Mouse (Mus musculus) olfactory bulb, adult 2 months (tissue): ENCODE measurements at regions not wholly inside any gene's neighbourhood (a gene's known extent, or its start where the extent isn't known, plus 50 kb on each side); places are given as distances from the start of the nearest gene placed in this dataset.

Experiments used
- CTCF ChIP-seq: fragments of 200-500 bp; IDR thresholded peaks from 2 replicates; pipeline ENCODE4 v1.5.1; 2012; ENCODE audit warnings: low read depth, mild to moderate bottlenecking, low read length, moderate library complexity; ENCODE audit not compliant: insufficient read depth
- POLR2A ChIP-seq: fragments of 200-500 bp; IDR thresholded peaks from 2 replicates; pipeline ENCODE4 v1.6.1; 2012; ENCODE audit warnings: mild to moderate bottlenecking, low read depth, low read length, moderate library complexity; ENCODE audit not compliant: insufficient read depth

GRCm38 (mm10) chr12:104545993-104546769 is 73.1 kb upstream of the Gsc start:
- TF ChIP-seq POLR2A: no peak
- no peak; the same call in 1 of the 2 replicates for TF ChIP-seq CTCF
